Mouse (Mus musculus) MEL (cell line): Measurements from ENCODE around the gene Syn3.

ENCODE experiments used
- CHD2 ChIP-seq: IDR thresholded peaks from 2 replicates; pipeline ENCODE4 v1.6.1; 2011; ENCODE audit warnings: low read length, improper control_type of control experiment
- CTCF ChIP-seq, 3 experiments: IDR thresholded peaks in 2 of 3; conservative IDR thresholded peaks in 1 of 3; 2 replicates each; pipeline ENCODE4 v1.5.1; 2011 to 2012; ENCODE audit warnings: low read length in 3 of 3, low read depth in 2 of 3, mild to moderate bottlenecking in 2 of 3, improper control_type of control experiment in 1 of 3, inconsistent platforms in 1 of 3, mixed read lengths in 1 of 3, moderate library complexity in 1 of 3; ENCODE audit not compliant: control insufficient read depth in 1 of 3, insufficient read depth in 1 of 3, poor library complexity in 1 of 3, severe bottlenecking in 1 of 3
- EP300 ChIP-seq, 2 experiments: IDR thresholded peaks; 2 replicates each; pipeline ENCODE4 v1.6.1; 2011; ENCODE audit warnings: improper control_type of control experiment in 2 of 2, low read length in 2 of 2, low read depth in 1 of 2, mild to moderate bottlenecking in 1 of 2
- ETS1 ChIP-seq: IDR thresholded peaks from 2 replicates; pipeline ENCODE4 v1.6.1; 2012; ENCODE audit warnings: low read depth, mild to moderate bottlenecking, inconsistent platforms, low read length, improper control_type of control experiment, moderate library complexity
- POLR2A ChIP-seq, 2 experiments: IDR thresholded peaks; 2 replicates each; pipeline ENCODE4 v1.6.1; 2011 to 2012; ENCODE audit warnings: low read length in 2 of 2, mild to moderate bottlenecking in 2 of 2, control low read depth in 1 of 2, improper control_type of control experiment in 1 of 2, low read depth in 1 of 2, moderate library complexity in 1 of 2; ENCODE audit not compliant: control insufficient read depth in 1 of 2, insufficient read depth in 1 of 2, poor library complexity in 1 of 2
- TCF12 ChIP-seq: IDR thresholded peaks from 2 replicates; pipeline ENCODE4 v1.6.1; 2014; ENCODE audit warnings: low read depth, mild to moderate bottlenecking, inconsistent platforms, low read length, improper control_type of control experiment, moderate library complexity
- ZKSCAN1 ChIP-seq: IDR thresholded peaks from 2 replicates; pipeline ENCODE4 v1.6.1; 2012; ENCODE audit warnings: low read depth, mild to moderate bottlenecking, inconsistent platforms, low read length, improper control_type of control experiment, moderate library complexity
- ZMIZ1 ChIP-seq: IDR thresholded peaks from 2 replicates; pipeline ENCODE4 v1.6.1; 2012; ENCODE audit warnings: low read depth, mild to moderate bottlenecking, inconsistent platforms, low read length, improper control_type of control experiment, moderate library complexity

- TF ChIP-seq EP300 (IDR thresholded peaks at IDR 0.05; ENCODE audit: low read depth in 1 of 2, low read length in 2 of 2) (no peak), ZKSCAN1 (no peak), TCF12 (no peak), CTCF (IDR thresholded peaks at IDR 0.05 in 2 of 3, conservative IDR thresholded peaks at IDR 0.05 in 1 of 3; ENCODE audit: control insufficient read depth in 1 of 3, insufficient read depth in 1 of 3, low read depth in 2 of 3, low read length in 3 of 3, poor library complexity in 1 of 3, severe bottlenecking in 1 of 3) (no peak), ETS1 (no peak), POLR2A (IDR thresholded peaks at IDR 0.05; ENCODE audit: control insufficient read depth in 1 of 2, insufficient read depth in 1 of 2, low read depth in 1 of 2, low read length in 2 of 2, poor library complexity in 1 of 2) (no peak), CHD2 (no peak), ZMIZ1 (no peak)
These were observed 334.6 kb downstream of the Syn3 start for GRCm38 (mm10) chr10:86164098-86164497.
